Mouse (Mus musculus) heart, adult 2 months (tissue): Measurements from ENCODE around the gene Rap1gap.

Experiments
- CTCF ChIP-seq: fragments of 200-600 bp; IDR thresholded peaks from 2 replicates; pipeline ENCODE4 v1.8.1; 2022; ENCODE audit warnings: antibody characterized with exemption, mild to moderate bottlenecking, moderate library complexity
- EP300 ChIP-seq: fragments of 200-500 bp; IDR thresholded peaks from 2 replicates; pipeline ENCODE4 v1.6.1; 2011; ENCODE audit warnings: low read depth, low read length, control low read depth; ENCODE audit not compliant: insufficient read depth

GRCm38 (mm10) chr4:137719378-137720077 lies 55.0 kb downstream of the Rap1gap start:
- TF ChIP-seq CTCF (no peak), EP300 (no peak)
